Mouse (Mus musculus) kidney, postnatal 36 days (tissue): ENCODE measurements around the gene Hs6st1.
A peak's percentile ranks its signal among the peaks of the same experiment; 100 is the strongest.

Experiments
- DNase-seq, 2 experiments: peaks; one replicate each; pipeline ENCODE4 v3.0.0; 2021 to 2022; ENCODE audit warnings: mixed read lengths in 2 of 2

Gene Hs6st1

DNA sequence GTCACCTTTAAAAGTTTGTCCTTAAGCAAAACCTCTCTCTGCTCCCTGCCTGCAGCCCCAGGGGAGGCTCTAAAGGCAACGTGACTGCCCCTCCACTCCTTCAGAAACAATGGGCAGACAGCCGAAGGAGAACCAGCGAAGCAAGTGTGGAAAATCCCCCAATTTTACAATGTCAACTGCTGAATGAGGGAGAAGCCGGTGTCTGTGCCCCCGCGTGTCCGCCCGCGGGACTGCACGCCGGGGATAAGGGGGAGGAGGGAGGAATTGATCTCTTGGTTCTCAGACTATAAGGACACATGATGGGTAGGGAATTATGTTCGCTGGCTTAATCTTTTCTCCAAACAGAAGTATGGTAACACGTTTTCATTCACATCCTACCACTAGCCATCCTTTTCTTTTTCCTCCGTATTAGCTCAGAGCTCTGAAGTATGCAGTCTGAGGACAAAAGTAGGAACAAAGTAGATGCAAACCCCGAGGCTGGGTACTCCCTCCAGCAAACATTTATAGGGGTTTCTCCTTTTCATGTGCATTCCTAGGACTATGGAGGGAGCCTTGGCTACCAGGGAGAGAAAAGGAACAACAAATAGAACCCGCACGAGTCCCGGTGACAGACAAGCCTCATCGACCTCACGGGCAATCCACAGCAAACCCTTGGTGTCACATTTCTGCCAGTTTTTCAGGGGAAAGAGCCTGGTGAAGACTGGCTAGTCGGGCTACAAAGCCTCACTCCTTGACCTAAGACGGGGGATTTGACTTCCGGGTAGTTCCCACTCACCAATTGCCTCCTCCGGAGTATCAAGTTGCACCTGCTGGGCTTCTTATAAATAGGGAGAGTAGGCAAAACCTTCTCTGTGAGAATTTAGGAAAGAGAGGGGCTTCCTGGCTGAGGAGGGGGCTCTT lies 3.1 kb upstream of the Hs6st1 start:
- peak; percentile 93 to 95 for DNase-seq

- no peak for DNase-seq
Observed at GRCm38 (mm10) chr1:36065761-36066150, 2.4 kb upstream of the Hs6st1 start.

- DNase-seq, result peak in 1 of 2 experiments; percentile 43
Observed at GRCm38 (mm10) chr1:36066216-36066980, 1.8 kb upstream of the Hs6st1 start.

- peak; percentile 60 to 69 for DNase-seq
Observed at GRCm38 (mm10) chr1:36067201-36067600, 999 bp upstream of the Hs6st1 start.

DNA sequence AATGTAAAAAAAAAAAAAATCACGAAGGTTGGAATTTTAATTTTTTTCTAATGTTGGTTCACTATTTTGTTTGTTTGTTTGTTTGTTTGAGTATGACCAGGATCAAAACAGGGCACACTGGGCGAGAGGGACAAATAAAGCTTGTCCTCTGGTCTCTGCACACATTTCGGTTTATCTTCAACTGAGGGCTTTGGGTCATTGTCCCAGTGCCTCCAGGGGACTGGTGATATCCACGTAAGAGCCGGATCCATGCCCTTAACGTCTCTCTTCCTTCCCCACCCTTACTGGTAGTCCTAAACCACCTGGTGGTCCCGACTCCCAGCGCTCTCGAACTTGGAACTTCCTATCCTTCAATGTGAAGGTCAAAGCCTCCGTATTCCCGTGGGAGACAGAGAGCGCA lies 589 bp upstream of the Hs6st1 start:
- no peak for DNase-seq

GRCm38 (mm10) chr1:36068531-36069120 lies 426 bp downstream of the Hs6st1 start:
- peak in 1 of 2 experiments; percentile 64 for DNase-seq

- peak; percentile 65 to 73 for DNase-seq
Observed at GRCm38 (mm10) chr1:36069291-36069771, 1.1 kb downstream of the Hs6st1 start.

DNA sequence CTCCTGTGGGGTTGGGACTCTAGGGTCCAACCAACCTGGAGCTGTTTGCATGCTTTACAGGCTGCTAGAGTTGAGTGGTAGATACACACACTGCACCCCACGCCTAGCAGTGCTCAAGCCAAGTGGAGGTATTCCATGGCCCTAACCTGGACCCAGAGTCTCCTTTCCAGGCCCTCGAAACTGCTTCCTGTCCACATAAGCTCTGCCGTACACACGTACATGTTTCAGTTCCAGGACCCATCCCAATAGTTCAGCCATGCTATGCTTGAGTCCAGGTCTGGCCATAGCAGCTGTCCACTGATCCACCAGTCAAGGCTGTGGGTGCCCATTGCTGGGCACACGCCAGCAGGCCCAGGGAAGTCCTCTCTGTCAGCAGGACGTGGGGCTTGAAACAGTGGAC lies 2.0 kb downstream of the Hs6st1 start:
- no peak for DNase-seq

- peak in 1 of 2 experiments; percentile 13 for DNase-seq
Observed at GRCm38 (mm10) chr1:36070740-36071139, 2.5 kb downstream of the Hs6st1 start.

- peak in 1 of 2 experiments; percentile 11 for DNase-seq
Observed at GRCm38 (mm10) chr1:36071176-36071575, 3.0 kb downstream of the Hs6st1 start.

DNA sequence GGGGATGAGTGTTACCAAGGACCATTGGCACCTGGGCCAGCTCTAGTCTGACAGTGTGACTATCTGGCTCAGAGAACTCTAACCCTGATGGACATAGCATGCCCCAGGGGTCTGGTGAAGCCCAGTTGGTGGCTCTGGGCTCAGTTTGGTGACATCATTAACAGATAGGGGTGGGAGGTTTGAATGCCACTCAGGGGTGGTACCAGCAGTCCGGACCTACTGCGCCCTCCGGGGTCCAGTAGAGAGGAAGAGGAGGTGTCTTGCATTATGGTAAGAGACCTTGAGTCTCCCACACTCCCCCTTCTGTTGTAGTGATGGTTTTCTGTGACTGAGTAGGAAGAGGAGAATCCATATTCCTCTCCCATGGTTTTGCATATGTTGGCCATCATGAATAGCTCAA lies 3.4 kb downstream of the Hs6st1 start:
- no peak for DNase-seq

- peak; percentile 57 to 66 for DNase-seq
Observed at GRCm38 (mm10) chr1:36072588-36073556, 4.7 kb downstream of the Hs6st1 start.

GRCm38 (mm10) chr1:36073566-36073965 lies 5.4 kb downstream of the Hs6st1 start:
- DNase-seq, result peak; percentile 52 to 56

DNA sequence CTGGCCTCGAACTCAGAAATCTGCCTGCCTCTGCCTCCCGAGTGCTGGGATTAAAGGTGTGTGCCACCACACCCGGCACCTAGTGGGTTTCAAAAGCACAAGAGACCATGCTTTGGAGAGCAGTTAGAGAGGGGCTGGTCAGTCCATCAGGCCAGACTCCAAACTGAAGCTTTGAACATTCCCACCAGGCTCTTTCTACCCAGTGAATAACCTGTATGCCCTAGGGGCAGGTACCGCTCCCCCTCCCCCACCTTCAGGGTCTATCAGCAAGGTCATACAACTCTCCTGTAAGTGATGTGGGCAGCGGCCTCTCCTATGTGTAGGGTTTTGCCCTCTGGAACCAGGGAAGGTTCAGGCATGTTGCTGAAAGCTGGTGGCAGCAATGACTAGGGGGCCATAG lies 6.0 kb downstream of the Hs6st1 start:
- DNase-seq, result peak in 1 of 2 experiments; percentile 43

GRCm38 (mm10) chr1:36074968-36075367 lies 6.8 kb downstream of the Hs6st1 start:
- DNase-seq, result peak; percentile 76 to 87

GRCm38 (mm10) chr1:36075652-36076051 lies 7.5 kb downstream of the Hs6st1 start:
- peak in 1 of 2 experiments; percentile 51 for DNase-seq

DNA sequence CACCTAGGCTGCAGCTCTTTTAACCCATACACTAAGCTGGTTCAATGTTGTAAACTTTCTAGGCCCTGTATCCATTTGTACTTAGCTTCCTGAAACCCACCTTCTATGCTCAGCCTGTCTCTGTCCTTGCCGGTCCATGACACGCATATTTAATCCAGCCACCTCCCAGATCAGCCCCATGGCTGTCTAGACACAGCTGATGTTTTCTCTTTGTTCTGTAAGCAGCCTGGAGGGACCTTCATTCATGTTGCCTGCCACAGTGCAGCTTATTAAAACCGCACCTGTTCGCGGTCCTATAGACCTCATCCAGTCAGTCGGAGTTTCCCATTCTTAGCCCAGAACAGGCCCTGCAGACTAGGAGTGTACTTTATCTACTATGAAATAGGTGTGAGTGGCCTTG lies 8.9 kb downstream of the Hs6st1 start:
- DNase-seq, result no peak

DNA sequence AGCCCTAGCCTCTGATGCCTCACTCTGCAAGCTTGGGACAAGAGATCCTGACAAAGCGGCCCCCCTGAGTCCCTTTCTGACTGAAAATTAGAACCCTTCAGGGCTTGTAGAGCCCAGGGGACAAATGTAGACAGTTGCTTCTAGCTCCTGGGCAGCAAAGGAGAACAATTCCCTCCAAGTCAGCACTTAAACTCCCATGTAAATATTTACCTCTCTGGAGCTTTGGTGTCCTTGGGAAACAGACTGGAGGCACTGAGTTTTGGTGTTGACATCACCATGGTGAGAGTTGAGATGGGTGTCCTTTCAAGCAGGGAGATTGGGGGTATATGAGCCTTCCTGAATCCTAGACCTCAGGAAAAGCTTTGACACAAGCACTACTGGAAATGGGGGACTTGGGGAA lies 10.1 kb downstream of the Hs6st1 start:
- no peak for DNase-seq

GRCm38 (mm10) chr1:36079679-36080078 lies 11.5 kb downstream of the Hs6st1 start:
- peak; percentile 92 to 95 for DNase-seq

DNA sequence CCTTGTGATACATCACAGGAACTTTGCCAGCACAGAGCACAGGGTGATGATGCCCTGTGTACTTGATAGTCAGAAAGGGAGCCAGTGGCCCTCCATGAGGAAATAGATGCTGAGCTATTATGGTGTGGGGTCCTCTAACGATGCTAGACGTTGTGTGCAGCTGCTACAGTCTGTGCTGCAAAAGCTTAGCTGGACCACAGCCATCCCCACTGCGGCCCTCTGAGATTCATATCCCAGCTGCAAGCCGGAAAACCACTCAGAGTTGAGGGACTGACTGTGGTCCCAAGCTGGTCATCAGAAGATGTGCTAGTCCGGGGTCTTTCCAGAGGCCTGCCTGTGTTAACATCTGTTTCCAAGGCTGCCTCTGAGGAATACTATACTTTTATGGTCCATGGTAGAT lies 12.8 kb downstream of the Hs6st1 start:
- DNase-seq, result no peak

DNA sequence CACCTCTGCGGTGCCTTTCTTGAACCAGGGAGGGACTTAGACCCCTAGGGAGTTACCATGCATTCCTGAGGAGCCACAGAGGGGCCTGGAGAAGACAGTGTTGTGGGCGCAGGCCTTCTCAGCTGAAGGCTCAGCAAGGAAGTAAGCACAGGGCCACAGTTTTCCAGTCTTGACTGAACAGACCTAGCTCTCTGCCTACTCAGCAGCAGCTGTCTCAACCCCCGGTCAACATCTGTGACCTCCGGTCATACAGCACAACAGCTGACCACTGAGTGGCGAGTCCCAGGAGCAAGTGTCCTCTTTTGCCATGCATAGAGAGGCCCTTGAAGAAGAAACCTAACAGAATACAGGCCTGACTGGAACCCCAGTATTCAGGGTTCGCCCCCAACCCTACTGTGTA lies 14.0 kb downstream of the Hs6st1 start:
- peak; percentile 64 to 68 for DNase-seq

- no peak for DNase-seq
Observed at GRCm38 (mm10) chr1:36083554-36083953, 15.4 kb downstream of the Hs6st1 start.
